Mouse (Mus musculus) stomach, embryonic 14.5 days (tissue): ENCODE data around the gene Hspa12a. TPM values are rescaled to one million over a fixed set of nuclear protein-coding genes. Genes with fewer than 3 reads are reported as not detected.

Experiments
- ATAC-seq: fragments of 200-750 bp; cut with Nextera tagmentation; 2 replicates; pipeline ENCODE4 v1.8.0; 2017; ENCODE audit warnings: low read depth, moderate TSS enrichment; ENCODE audit not compliant: insufficient number of reproducible peaks, insufficient read depth, low FRiP score
- H3K27ac ChIP-seq: fragments of 300-500 bp; sonication (generic); 2 replicates; pipeline ENCODE4 v1.5.1; 2014; ENCODE audit warnings: mild to moderate bottlenecking, low read length, moderate library complexity, mixed read lengths
- H3K27me3 ChIP-seq: fragments of 300-500 bp; sonication (generic); 2 replicates; pipeline ENCODE4 v1.6.1; 2014; ENCODE audit warnings: low read length, control low read depth, mixed read lengths; ENCODE audit not compliant: control insufficient read depth, insufficient read depth
- H3K36me3 ChIP-seq: fragments of 300-500 bp; sonication (generic); 2 replicates; pipeline ENCODE4 v1.6.1; 2014; ENCODE audit warnings: mild to moderate bottlenecking, control low read depth, low read length, moderate library complexity, mixed read lengths; ENCODE audit not compliant: control insufficient read depth, insufficient read depth
- H3K4me1 ChIP-seq: fragments of 300-500 bp; sonication (generic); 2 replicates; pipeline ENCODE4 v1.6.1; 2014; ENCODE audit warnings: low read length, control low read depth, mixed read lengths; ENCODE audit not compliant: control insufficient read depth, insufficient read depth
- H3K4me2 ChIP-seq: fragments of 300-500 bp; sonication (generic); replicated peaks from 2 replicates; pipeline ENCODE4 v1.6.1; 2014; ENCODE audit warnings: low read depth, low read length, control low read depth
- H3K4me3 ChIP-seq: fragments of 300-500 bp; sonication (generic); 2 replicates; pipeline ENCODE4 v1.5.1; 2014; ENCODE audit warnings: low read depth, low read length, control low read depth
- H3K9ac ChIP-seq: fragments of 300-500 bp; sonication (generic); replicated peaks from 2 replicates; pipeline ENCODE4 v1.6.1; 2014; ENCODE audit warnings: low read depth, mild to moderate bottlenecking, control low read depth, low read length, moderate library complexity, mixed read lengths
- H3K9me3 ChIP-seq: fragments of 300-500 bp; sonication (generic); 2 replicates; pipeline ENCODE4 v1.6.1; 2016; ENCODE audit warnings: low read depth, low read length, control low read depth; ENCODE audit not compliant: control insufficient read depth
- WGBS: fragments of 180-500 bp; shearing (Covaris S2); extraction: QIAGEN DNeasy Blood & Tissue Kit; methylation state at CpG from one replicate; pipeline ENCODE4 v1.1.7; 2014; 5-methylcytosine and 5-hydroxymethylcytosine counted together
- polyA plus RNA-seq: library from polyadenylated mRNA; unstranded; fragments of >200 nt; fragmentation: Nextera tagmentation; extraction: Ambion mirVana; gene quantifications from 2 replicates; pipeline ENCODE4 v1.2.1, GENCODE M21; 2014

Hspa12a gene
- polyA plus RNA-seq, 1 experiment from 2014 or later = 5.0 TPM

- no peak for ATAC-seq
- no peaks in the 10 kb centered on the region for H3K27me3 ChIP-seq
- H3K9ac ChIP-seq = no peak overlapping the region
- H3K4me1 ChIP-seq = no peaks in the 10 kb centered on the region
- H3K36me3 ChIP-seq = no peaks in the 10 kb centered on the region
- no peak overlapping the region for H3K4me3 ChIP-seq
- WGBS = 77% methylated on average over 12 of the region's 12 CpGs
- no peak overlapping the region for H3K27ac ChIP-seq
- H3K4me2 ChIP-seq = no peak overlapping the region
- H3K9me3 ChIP-seq = no peaks in the 10 kb centered on the region
These were observed 148.3 kb downstream of the Hspa12a start for GRCm38 (mm10) chr19:58795114-58795669.

- H3K4me1 ChIP-seq = no peaks in the 10 kb centered on the region
- 41% methylated on average over 10 of the region's 10 CpGs for WGBS
- no peak within 1 kb of the TSS for H3K4me3 ChIP-seq
- no peak within 1 kb of the TSS for H3K27ac ChIP-seq
- H3K36me3 ChIP-seq = no peaks in the 10 kb centered on the region
- ATAC-seq = no peak; the same call in 1 of the 2 replicates
- H3K9ac ChIP-seq = no peak within 1 kb of the TSS
- H3K4me2 ChIP-seq = no peak within 1 kb of the TSS
- no peaks in the 10 kb centered on the region for H3K27me3 ChIP-seq
- no peaks in the 10 kb centered on the region for H3K9me3 ChIP-seq
These were observed 149.2 kb downstream of the Hspa12a start, which contains the start of gene 1700019N19Rik for GRCm38 (mm10) chr19:58794284-58794683. Gene 1700019N19Rik (minus strand): TSS chr19:58794461.

GRCm38 (mm10) chr19:58789194-58789593 lies 154.3 kb downstream of the Hspa12a start:
- no peak overlapping the region for H3K4me2 ChIP-seq
- no peaks in the 10 kb centered on the region for H3K4me1 ChIP-seq
- H3K4me3 ChIP-seq = no peak overlapping the region
- H3K27ac ChIP-seq = no peak overlapping the region
- no peak for ATAC-seq
- no peaks in the 10 kb centered on the region for H3K9me3 ChIP-seq
- H3K36me3 ChIP-seq = no peaks in the 10 kb centered on the region
- H3K9ac ChIP-seq = no peak overlapping the region
- WGBS = 70% methylated on average over 11 of the region's 11 CpGs
- no peaks in the 10 kb centered on the region for H3K27me3 ChIP-seq

- no peaks in the 10 kb centered on the region for H3K4me1 ChIP-seq
- ATAC-seq = no peak
- H3K27ac ChIP-seq = no peak overlapping the region
- no peak overlapping the region for H3K4me3 ChIP-seq
- no peaks in the 10 kb centered on the region for H3K9me3 ChIP-seq
- H3K4me2 ChIP-seq = no peak overlapping the region
- H3K36me3 ChIP-seq = no peaks in the 10 kb centered on the region
- no peaks in the 10 kb centered on the region for H3K27me3 ChIP-seq
- no peak overlapping the region for H3K9ac ChIP-seq
- 49% methylated on average over 7 of the region's 7 CpGs for WGBS
These were observed 159.5 kb downstream of the Hspa12a start for GRCm38 (mm10) chr19:58783938-58784337.

- 69% methylated on average over 4 of the region's 4 CpGs for WGBS
- Histone ChIP-seq H3K27ac (no peak overlapping the region), H3K4me2 (no peak overlapping the region), H3K4me1 (no peaks in the 10 kb centered on the region), H3K4me3 (no peak overlapping the region), H3K9ac (no peak overlapping the region), H3K36me3 (no peaks in the 10 kb centered on the region), H3K9me3 (no peaks in the 10 kb centered on the region), H3K27me3 (no peaks in the 10 kb centered on the region)
- no peak for ATAC-seq
These were observed 161.9 kb downstream of the Hspa12a start for GRCm38 (mm10) chr19:58781566-58781965.

- no peak for ATAC-seq
- Histone ChIP-seq H3K27me3 (no peaks in the 10 kb centered on the region), H3K4me1 (no peaks in the 10 kb centered on the region), H3K9ac (no peak overlapping the region), H3K27ac (no peak overlapping the region), H3K36me3 (no peaks in the 10 kb centered on the region), H3K9me3 (no peaks in the 10 kb centered on the region), H3K4me3 (no peak overlapping the region), H3K4me2 (no peak overlapping the region)
- WGBS = 63% methylated on average over 5 of the region's 5 CpGs
These were observed 167.0 kb downstream of the Hspa12a start for GRCm38 (mm10) chr19:58776461-58776860.

- Histone ChIP-seq H3K36me3 (no peaks in the 10 kb centered on the region), H3K27me3 (no peaks in the 10 kb centered on the region), H3K27ac (no peak overlapping the region), H3K4me1 (no peaks in the 10 kb centered on the region), H3K4me3 (no peak overlapping the region), H3K4me2 (no peak overlapping the region), H3K9me3 (no peaks in the 10 kb centered on the region), H3K9ac (no peak overlapping the region)
- 89% methylated on average over 6 of the region's 6 CpGs for WGBS
- ATAC-seq = no peak
These were observed 176.1 kb downstream of the Hspa12a start for GRCm38 (mm10) chr19:58767329-58767728.

- 12% methylated on average over 12 of the region's 12 CpGs for WGBS
- Histone ChIP-seq H3K36me3 (no peaks in the 10 kb centered on the region), H3K27me3 (no peaks in the 10 kb centered on the region), H3K4me1 (no peaks in the 10 kb centered on the region), H3K27ac (no peak overlapping the region), H3K9me3 (no peaks in the 10 kb centered on the region), H3K9ac (no peak overlapping the region), H3K4me2 (no peak overlapping the region), H3K4me3 (no peak overlapping the region)
- ATAC-seq = peak; percentile 54; the same call in 1 of the 2 replicates
These were observed 180.5 kb downstream of the Hspa12a start for GRCm38 (mm10) chr19:58762848-58763541.
